Comparison of ENCODE assay signal across 8 mouse cellular contexts in genomic region chr13:24801308-24801921, GRCm38 (mm10). TPM values are rescaled to one million over a fixed set of nuclear protein-coding genes. Genes with fewer than 3 reads are reported as not detected.
A peak's percentile ranks its signal among the peaks of the same experiment; 100 is the strongest.
DNase-seq lines count a peak whose midpoint lies in the region; ATAC-seq and TF ChIP-seq lines count a peak whose summit lies in the region.

Gene BC005537, plus strand, starts transcription at chr13:24801657.

- ATAC-seq in common myeloid progenitor, adult 5-6 weeks (replicated peaks; ENCODE audit: low read depth, poor library complexity, severe bottlenecking), result no peak; the same call in none of the 2 replicates
- ATAC-seq in intestine, embryonic 14.5 days (replicated peaks; ENCODE audit: low FRiP score, low TSS enrichment, low read depth), result peak; percentile 54
- peak; percentile 77 for ATAC-seq in midbrain, embryonic 16.5 days

- H3ac ChIP-seq in C2C12 (ENCODE audit: control insufficient read depth, insufficient read length, low read depth), result peak within 1 kb of the TSS; percentile 96

- H3K9me3 ChIP-seq in MEL (replicated peaks; ENCODE audit: insufficient read depth, low read length), result no peaks in the 10 kb centered on the region
- H3K9me3 ChIP-seq in intestine, embryonic 14.5 days (ENCODE audit: control insufficient read depth, low read length), result no peaks in the 10 kb centered on the region
- no peaks in the 10 kb centered on the region for H3K9me3 ChIP-seq in midbrain, embryonic 16.5 days (replicated peaks; ENCODE audit: control insufficient read depth, low read length, poor library complexity, severe bottlenecking)

- peak within 1 kb of the TSS; percentile 98 for H3K27ac ChIP-seq in MEL (ENCODE audit: control insufficient read depth, low read depth, low read length)
- H3K27ac ChIP-seq in intestine, embryonic 14.5 days (ENCODE audit: low read depth), result peak within 1 kb of the TSS; percentile 99
- H3K27ac ChIP-seq in liver, adult 2 months (replicated peaks; ENCODE audit: insufficient read depth, low read depth, low read length), result peak within 1 kb of the TSS; percentile 97
- H3K27ac ChIP-seq in midbrain, embryonic 16.5 days (ENCODE audit: low read length), result peak within 1 kb of the TSS; percentile 97

- no peak for DNase-seq in MEL (ENCODE audit: low read depth, low spot score)
- no peak for DNase-seq in gonadal fat pad, adult 2 months (ENCODE audit: low read depth)
- DNase-seq in intestine, embryonic 14.5 days (ENCODE audit: low spot score), result no peak
- no peak for DNase-seq in liver, adult 2 months (ENCODE audit: extremely low read depth, low read depth, low spot score)
- DNase-seq in thymus, postnatal 25 days, result peak; percentile 69

- H3K4me3 ChIP-seq in C2C12 (ENCODE audit: insufficient read depth, poor library complexity, severe bottlenecking), result peak within 1 kb of the TSS; percentile 94
- H3K4me3 ChIP-seq in MEL (ENCODE audit: control insufficient read depth in 1 of 2, insufficient read depth in 1 of 2, low read depth in 2 of 2, low read length in 2 of 2), result peak within 1 kb of the TSS; percentile 87 to 100
- H3K4me3 ChIP-seq in intestine, embryonic 14.5 days (ENCODE audit: low read depth, low read length), result peak within 1 kb of the TSS; percentile 90
- H3K4me3 ChIP-seq in liver, adult 2 months (ENCODE audit: insufficient read depth, low read depth, low read length), result peak within 1 kb of the TSS; percentile 99
- peak within 1 kb of the TSS; percentile 61 for H3K4me3 ChIP-seq in midbrain, embryonic 16.5 days (ENCODE audit: low read depth, low read length)

- no peak for TF ChIP-seq CTCF in C2C12 (IDR thresholded peaks at IDR 0.05; ENCODE audit: control insufficient read depth, insufficient read depth, insufficient read length)
- no peak for TF ChIP-seq CTCF in MEL (IDR thresholded peaks at IDR 0.05 in 2 of 3, conservative IDR thresholded peaks at IDR 0.05 in 1 of 3; ENCODE audit: control insufficient read depth in 1 of 3, insufficient read depth in 1 of 3, low read depth in 2 of 3, low read length in 3 of 3, poor library complexity in 1 of 3, severe bottlenecking in 1 of 3)
- TF ChIP-seq CTCF in liver, adult 2 months (IDR thresholded peaks at IDR 0.05; ENCODE audit: low read depth, low read length), result no peak

- H3K9ac ChIP-seq in MEL (ENCODE audit: control insufficient read depth, low read depth, low read length, poor library complexity, severe bottlenecking), result peak within 1 kb of the TSS; percentile 98
- H3K9ac ChIP-seq in intestine, embryonic 14.5 days (ENCODE audit: low read length), result peak within 1 kb of the TSS; percentile 94
- peak within 1 kb of the TSS; percentile 100 for H3K9ac ChIP-seq in liver, adult 2 months (ENCODE audit: low read depth, low read length)
- H3K9ac ChIP-seq in midbrain, embryonic 16.5 days (ENCODE audit: low read depth, low read length), result peak within 1 kb of the TSS; percentile 88

- H3K79me3 ChIP-seq in C2C12 (ENCODE audit: low read depth), result peaks cover 46% of the 10 kb centered on the region

- TF ChIP-seq POLR2A in MEL (IDR thresholded peaks at IDR 0.05; ENCODE audit: control insufficient read depth in 1 of 2, insufficient read depth in 1 of 2, low read depth in 1 of 2, low read length in 2 of 2, poor library complexity in 1 of 2), result peak; percentile 13 to 16; a peak in 2 of 4 replicates
- no peak for TF ChIP-seq POLR2A in liver, adult 2 months (IDR thresholded peaks at IDR 0.05; ENCODE audit: extremely low read depth, insufficient read depth, low read length)

- no peak for TF ChIP-seq RAD21 in MEL (IDR thresholded peaks at IDR 0.05; ENCODE audit: low read depth, low read length)

- WGBS in intestine, embryonic 14.5 days, result under 1% methylated on average over 55 of the region's 74 CpGs
- WGBS in liver, adult 2 months, result 1% methylated on average over 62 of the region's 74 CpGs
- WGBS in midbrain, embryonic 16.5 days, result under 1% methylated on average over 55 of the region's 74 CpGs

- H3K36me3 ChIP-seq in C2C12 (ENCODE audit: control insufficient read depth, insufficient read depth), result peaks cover 36% of the 10 kb centered on the region
- H3K36me3 ChIP-seq in MEL (ENCODE audit: control insufficient read depth in 1 of 2, insufficient read depth in 2 of 2, low read length in 2 of 2), result peaks cover 19 to 25% of the 10 kb centered on the region in 2 experiments
- peaks cover 18% of the 10 kb centered on the region for H3K36me3 ChIP-seq in intestine, embryonic 14.5 days (ENCODE audit: control insufficient read depth, insufficient read depth, low read length)
- peaks cover 10% of the 10 kb centered on the region for H3K36me3 ChIP-seq in liver, adult 2 months (ENCODE audit: control insufficient read depth, insufficient read depth, low read length)
- no peaks in the 10 kb centered on the region for H3K36me3 ChIP-seq in midbrain, embryonic 16.5 days (ENCODE audit: control insufficient read depth, insufficient read depth, low read length)

- peaks cover 8 to 10% of the 10 kb centered on the region in 2 experiments for H3K4me1 ChIP-seq in MEL (ENCODE audit: control insufficient read depth in 1 of 2, insufficient read depth in 2 of 2, low read length in 2 of 2)
- peaks cover 19% of the 10 kb centered on the region for H3K4me1 ChIP-seq in intestine, embryonic 14.5 days (replicated peaks; ENCODE audit: control insufficient read depth, insufficient read depth, low read length)
- H3K4me1 ChIP-seq in liver, adult 2 months (ENCODE audit: control insufficient read depth, insufficient read depth, low read length), result peaks cover 12% of the 10 kb centered on the region; the same call in 1 of the 2 replicates
- peaks cover 24% of the 10 kb centered on the region for H3K4me1 ChIP-seq in midbrain, embryonic 16.5 days (ENCODE audit: control insufficient read depth, insufficient read depth, low read length)

- peak within 1 kb of the TSS; percentile 98 for H3K4me2 ChIP-seq in intestine, embryonic 14.5 days (ENCODE audit: low read length)
- H3K4me2 ChIP-seq in midbrain, embryonic 16.5 days (ENCODE audit: low read length), result peak within 1 kb of the TSS; percentile 94

- no peak for TF ChIP-seq EP300 in MEL (IDR thresholded peaks at IDR 0.05; ENCODE audit: low read depth in 1 of 2, low read length in 2 of 2)

- peaks cover 54% of the 10 kb centered on the region for H3K79me2 ChIP-seq in C2C12 (ENCODE audit: control insufficient read depth, insufficient read depth)
- peaks cover 44% of the 10 kb centered on the region for H3K79me2 ChIP-seq in MEL (ENCODE audit: control insufficient read depth, insufficient read depth, low read length, poor library complexity)
- H3K79me2 ChIP-seq in liver, adult 2 months (ENCODE audit: control insufficient read depth, insufficient read depth, low read length), result peaks cover 14% of the 10 kb centered on the region

- H3K27me3 ChIP-seq in C2C12 (ENCODE audit: control insufficient read depth, insufficient read depth, insufficient read length) (no peaks in the 10 kb centered on the region), MEL (ENCODE audit: control insufficient read depth in 1 of 2, insufficient read depth in 2 of 2, low read length in 2 of 2) (no peaks in the 10 kb centered on the region)
- H3K27me3 ChIP-seq in intestine, embryonic 14.5 days (replicated peaks; ENCODE audit: control insufficient read depth, insufficient read depth, low read length), result no peaks in the 10 kb centered on the region
- H3K27me3 ChIP-seq in liver, adult 2 months (ENCODE audit: control insufficient read depth, insufficient read depth, low read length), result no peaks in the 10 kb centered on the region
- no peaks in the 10 kb centered on the region for H3K27me3 ChIP-seq in midbrain, embryonic 16.5 days (ENCODE audit: control insufficient read depth, insufficient read depth, low read depth, low read length)

TF ChIP-seq in C2C12, 6 proteins besides CTCF, POLR2A, EP300 and RAD21:
- TF ChIP-seq USF1 (IDR thresholded peaks at IDR 0.05; ENCODE audit: low read depth) (no peak), FOSL1 (IDR thresholded peaks at IDR 0.05; ENCODE audit: insufficient read depth, low read length, poor library complexity, severe bottlenecking) (no peak), MYOG (IDR thresholded peaks at IDR 0.05; ENCODE audit: control insufficient read depth, extremely low read depth, insufficient read length) (no peak), MAX (IDR thresholded peaks at IDR 0.05) (no peak), MYOD1 (IDR thresholded peaks at IDR 0.05; ENCODE audit: control insufficient read depth, insufficient read length, low read depth) (no peak), CEBPB (IDR thresholded peaks at IDR 0.05; ENCODE audit: low read depth) (no peak)
TF ChIP-seq in C2C12: peak in this region for 0.

TF ChIP-seq in MEL, 35 proteins besides CTCF, POLR2A, EP300 and RAD21:
- TF ChIP-seq MXI1 (IDR thresholded peaks at IDR 0.05; ENCODE audit: low read depth, low read length), result peak; percentile 9; the same call in 1 of the 2 replicates
- TF ChIP-seq MAZ (IDR thresholded peaks at IDR 0.05; ENCODE audit: low read depth, low read length), result no peak; the same call in 1 of the 2 replicates
- 0 out of 2 replicates have a peak, but pooled peaks have one; percentile 57 for TF ChIP-seq POLR2AphosphoS5 (IDR thresholded peaks at IDR 0.05; ENCODE audit: borderline replicate concordance, low read depth, low read length)
- peak; percentile 9; the same call in 1 of the 2 replicates for TF ChIP-seq SIN3A (IDR thresholded peaks at IDR 0.05; ENCODE audit: low read length)
- TF ChIP-seq JUND (IDR thresholded peaks at IDR 0.05; ENCODE audit: low read depth, low read length), result no peak

RNA-seq across cellular contexts. Expression of gene BC005537, which starts in this region (rescaled TPM):
- 28.3 TPM for polyA plus RNA-seq in C2C12 (2012; fragmentation: generic; extraction: Trizol)
- total RNA-seq in MEL (2012; rRNA removed), result 32.7 and 39.5 TPM in 2 replicates
- 10 to 100 TPM; 48.8 to 62.6 TPM for polyA plus RNA-seq in MEL (2012; ENCODE audit: insufficient read depth in 1 of 2, insufficient read length in 2 of 2, low read depth in 1 of 2, low replicate concordance in 2 of 2, missing spikeins in 1 of 2)
- 66.1 and 86.8 TPM in 2 replicates for total RNA-seq in common myeloid progenitor, adult 5-6 weeks (2017)
- polyA plus RNA-seq in gonadal fat pad, adult 2 months (2012; rRNA removed), result 27.3 and 41.8 TPM in 2 replicates
- polyA plus RNA-seq in intestine, embryonic 14.5 days (2014; fragmentation: Nextera tagmentation; extraction: Ambion mirVana), result 25.6 and 27.0 TPM in 2 replicates
- total RNA-seq in liver, adult 2 months (2014; rRNA removed), result 63.3 and 80.9 TPM in 2 replicates
- polyA plus RNA-seq in liver, adult 2 months (2012; rRNA removed), result 20.3 and 23.5 TPM in 2 replicates
- polyA plus RNA-seq in midbrain, embryonic 16.5 days (2015; fragmentation: Nextera tagmentation; extraction: Ambion mirVana), result 19.8 and 25.9 TPM in 2 replicates
